Mouse (Mus musculus) hematopoietic stem cell, adult 5-6 weeks (primary cell): Measurements from ENCODE around the gene Celsr1. TPM values are rescaled to one million over a fixed set of nuclear protein-coding genes. Genes with fewer than 3 reads are reported as not detected.
"Not testable (repeated sequence)": the region's sequence is repeated elsewhere in the genome, so short reads cannot be mapped to it uniquely, and the experiment has no call there.

Source experiments
- ATAC-seq, 2 experiments: fragments of 125-278 bp in 1 of 2; replicated peaks in 1 of 2; 2 replicates each; pipeline ENCODE4 v1.8.0; 2016 to 2017; ENCODE audit warnings: inconsistent platforms in 2 of 2, mild to moderate bottlenecking in 2 of 2, moderate number of reproducible peaks in 2 of 2, low read depth in 1 of 2, moderate TSS enrichment in 1 of 2; ENCODE audit not compliant: low FRiP score in 2 of 2, poor library complexity in 2 of 2, severe bottlenecking in 2 of 2, insufficient read depth in 1 of 2, low TSS enrichment in 1 of 2
- total RNA-seq: library from RNA; stranded (forward); fragments of 172-1452, 232-1000 nt; gene quantifications from 2 replicates; pipeline ENCODE4 v1.2.3, GENCODE M21; 2017

The Celsr1 gene
- total RNA-seq, 1 experiment from 2014 or later, result 3.0 TPM

DNA sequence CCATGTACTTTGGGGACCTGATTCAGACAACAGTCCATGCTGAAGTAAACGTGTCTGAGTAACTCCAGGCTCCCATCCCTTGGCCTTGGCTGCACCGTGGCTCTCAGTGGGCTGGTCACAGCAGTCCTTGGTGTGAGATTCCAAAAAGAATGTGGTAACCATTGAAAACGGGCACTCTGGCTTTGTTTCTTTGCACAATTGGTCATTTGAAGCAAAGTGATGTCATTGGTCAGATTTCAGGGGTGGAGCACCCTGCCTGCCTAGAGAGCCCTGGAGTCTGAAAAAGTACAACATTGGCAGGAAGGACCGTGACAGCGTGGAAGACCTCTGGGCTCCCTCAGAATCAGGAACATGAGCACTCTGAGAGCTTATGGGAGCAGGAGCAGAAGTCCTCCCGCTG is 134.2 kb downstream of the Celsr1 start:
- no peak for ATAC-seq

DNA sequence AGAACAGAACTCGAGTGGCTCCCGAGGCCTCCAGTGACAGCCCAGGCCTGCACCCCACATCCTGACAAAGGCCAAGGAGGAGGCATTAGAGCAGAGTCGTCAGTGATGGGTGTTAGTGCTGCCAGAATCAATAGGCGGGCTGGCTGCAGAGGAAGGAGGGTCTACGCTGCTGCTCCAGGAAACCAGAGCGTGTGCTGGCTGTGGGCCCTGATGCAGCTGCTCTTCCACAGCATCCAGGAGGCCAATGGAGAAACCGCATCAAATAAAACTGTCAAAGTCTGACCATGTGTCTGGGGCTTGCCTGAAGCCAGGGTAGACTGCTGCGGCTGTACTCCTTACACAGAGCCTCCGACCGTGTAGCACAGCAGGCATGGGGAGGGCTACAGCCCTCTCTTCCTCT is 136.5 kb downstream of the Celsr1 start:
- no peak for ATAC-seq

DNA sequence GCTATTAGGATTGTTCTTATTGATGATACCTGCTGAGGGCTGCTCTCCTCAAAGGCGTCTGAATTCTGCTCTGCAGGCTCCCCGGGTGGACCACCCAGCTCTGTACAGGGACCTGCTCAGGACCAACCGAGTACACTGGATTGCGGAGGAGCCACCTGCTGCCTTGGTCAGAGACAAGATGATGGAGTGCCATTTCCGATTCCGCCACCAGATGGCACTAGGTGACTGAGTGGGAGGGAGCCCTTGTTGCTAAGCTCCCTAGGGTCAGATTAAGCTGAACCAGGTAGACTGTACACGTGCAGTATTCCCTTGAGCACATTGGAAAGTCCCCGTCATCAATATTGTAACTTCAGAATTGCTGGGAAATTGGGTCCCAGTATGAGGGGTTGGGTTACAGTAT is 137.3 kb downstream of the Celsr1 start:
- peak; percentile 59 to 68; a peak in 3 of 4 replicates for ATAC-seq

DNA sequence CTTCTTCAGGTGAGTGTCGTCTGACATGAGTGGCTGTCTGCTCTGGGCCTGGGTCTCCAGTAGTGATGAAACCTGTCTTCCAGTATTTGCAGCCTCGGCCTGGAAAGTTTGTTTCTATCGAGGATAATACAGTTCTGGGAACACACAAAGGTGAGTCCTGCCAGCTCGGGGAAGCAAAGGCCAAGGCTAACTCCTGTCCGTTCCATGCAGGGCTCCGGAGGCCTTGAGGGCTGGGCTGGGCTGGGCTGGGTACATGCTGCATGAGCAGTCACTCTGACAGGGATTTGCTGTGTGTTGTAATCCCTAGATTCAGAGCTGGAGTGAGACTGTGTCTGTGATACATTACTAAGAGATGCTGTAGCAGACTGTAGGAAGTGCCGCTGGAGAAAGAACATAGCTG is 139.7 kb downstream of the Celsr1 start:
- no peak for ATAC-seq

DNA sequence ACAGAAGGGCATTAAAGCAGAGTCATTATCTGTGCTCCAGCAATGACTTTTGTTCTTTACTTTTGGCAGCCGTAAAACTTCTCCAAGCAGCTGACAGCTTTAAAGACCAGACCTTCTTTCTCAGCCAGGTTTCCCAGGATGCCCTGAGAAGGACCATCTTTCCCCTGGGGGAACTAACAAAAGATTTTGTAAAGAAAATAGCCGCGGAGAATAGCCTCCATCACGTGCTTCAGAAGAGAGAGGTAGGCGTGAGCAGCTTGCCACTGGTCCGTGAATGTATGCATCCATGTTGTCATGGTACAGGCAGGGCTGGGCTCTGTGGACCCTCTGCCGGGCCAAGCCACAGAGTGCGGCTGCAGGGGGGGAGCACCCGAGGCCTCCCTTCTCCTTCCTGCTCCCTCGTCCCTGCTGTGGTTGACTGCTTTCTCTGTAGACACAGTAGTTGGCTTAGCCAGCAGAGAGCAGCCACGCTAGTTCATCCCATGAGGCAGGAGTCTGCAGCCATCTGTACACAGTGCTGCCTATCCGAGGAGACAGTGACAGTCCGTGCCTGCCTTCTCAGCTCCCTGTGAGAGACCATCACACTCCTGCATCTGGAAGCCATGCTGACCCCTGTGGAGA is 141.0 kb downstream of the Celsr1 start:
- ATAC-seq, result no peak

DNA sequence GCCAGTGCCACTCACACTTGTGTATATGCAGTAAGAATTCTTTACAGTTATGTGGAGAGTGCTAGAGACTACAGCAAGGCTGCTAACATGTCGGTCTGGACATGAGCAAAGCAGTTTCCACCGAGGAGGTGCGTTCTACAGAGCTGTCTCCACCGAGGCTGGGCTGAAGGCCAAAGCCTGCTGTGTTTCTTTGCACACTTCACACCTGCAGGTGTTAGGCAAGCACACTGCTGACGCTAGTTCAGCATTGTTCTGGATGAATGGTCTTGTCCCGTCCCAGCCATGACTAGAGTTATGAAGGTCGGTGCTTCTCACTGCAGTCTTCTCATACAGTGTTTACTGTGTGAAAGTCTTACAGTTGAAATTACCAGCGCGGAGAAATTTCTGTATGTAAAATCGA is 141.6 kb downstream of the Celsr1 start:
- ATAC-seq, result no peak

DNA sequence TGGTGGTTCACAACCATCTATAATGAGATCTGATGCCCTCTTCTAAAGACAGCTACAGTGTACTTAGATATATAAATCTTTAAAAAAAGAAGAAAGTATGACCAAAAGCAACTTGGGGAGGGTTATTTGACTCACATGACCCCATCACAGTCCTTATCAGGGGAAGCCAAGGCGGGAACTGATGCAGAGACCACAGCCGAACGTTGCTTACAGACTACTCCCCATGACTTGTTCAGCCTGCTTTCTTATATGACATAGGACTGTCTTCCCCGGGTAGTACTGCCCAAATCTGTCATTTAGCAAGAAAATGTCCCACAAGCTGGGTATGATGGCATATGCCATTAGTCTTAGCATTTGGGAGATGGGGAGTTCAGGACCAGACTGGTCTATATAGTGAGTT is 144.3 kb downstream of the Celsr1 start:
- ATAC-seq, result no peak

DNA sequence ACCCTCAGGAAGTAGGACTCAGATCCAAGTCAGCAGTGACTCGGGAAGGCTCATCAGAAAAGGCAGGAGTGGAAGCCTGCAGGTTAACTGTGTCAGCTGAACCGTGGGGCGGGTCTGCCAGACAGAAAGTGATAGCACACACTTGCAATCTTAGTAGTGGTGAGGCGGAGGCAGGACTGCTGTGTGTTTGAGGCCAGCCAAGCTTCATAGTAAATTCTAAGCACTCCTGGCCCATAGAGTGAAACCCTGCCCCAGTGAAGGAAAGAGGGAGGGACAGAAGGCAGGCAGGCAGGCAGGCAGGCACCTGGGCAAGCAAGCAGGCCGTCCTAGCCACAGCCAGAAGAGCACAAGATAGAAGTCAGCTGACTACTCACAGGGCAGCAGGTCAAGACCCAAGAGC is 148.0 kb downstream of the Celsr1 start:
- no peak for ATAC-seq

DNA sequence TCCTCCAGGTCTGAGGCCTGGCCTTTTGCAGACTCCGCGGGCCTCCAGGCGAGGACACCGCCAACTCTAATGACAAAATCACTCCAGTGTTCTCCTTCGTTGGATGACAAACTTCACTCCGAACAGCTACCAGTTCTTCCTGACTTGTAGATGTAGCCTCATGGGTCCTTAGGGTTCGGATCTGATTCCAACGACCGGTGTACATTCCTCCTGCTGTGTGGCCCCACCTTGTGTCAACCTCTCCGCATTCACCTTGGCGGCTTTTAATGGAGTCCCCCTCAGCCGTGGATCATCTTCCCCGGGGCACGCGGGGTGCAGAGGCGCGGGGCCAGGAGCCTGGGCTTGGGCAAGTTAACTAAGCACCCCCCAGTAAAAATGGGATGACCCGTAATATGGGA is 154.1 kb downstream of the Celsr1 start:
- ATAC-seq, result peak in 1 of 2 experiments; percentile 9; a peak in 1 of 4 replicates

DNA sequence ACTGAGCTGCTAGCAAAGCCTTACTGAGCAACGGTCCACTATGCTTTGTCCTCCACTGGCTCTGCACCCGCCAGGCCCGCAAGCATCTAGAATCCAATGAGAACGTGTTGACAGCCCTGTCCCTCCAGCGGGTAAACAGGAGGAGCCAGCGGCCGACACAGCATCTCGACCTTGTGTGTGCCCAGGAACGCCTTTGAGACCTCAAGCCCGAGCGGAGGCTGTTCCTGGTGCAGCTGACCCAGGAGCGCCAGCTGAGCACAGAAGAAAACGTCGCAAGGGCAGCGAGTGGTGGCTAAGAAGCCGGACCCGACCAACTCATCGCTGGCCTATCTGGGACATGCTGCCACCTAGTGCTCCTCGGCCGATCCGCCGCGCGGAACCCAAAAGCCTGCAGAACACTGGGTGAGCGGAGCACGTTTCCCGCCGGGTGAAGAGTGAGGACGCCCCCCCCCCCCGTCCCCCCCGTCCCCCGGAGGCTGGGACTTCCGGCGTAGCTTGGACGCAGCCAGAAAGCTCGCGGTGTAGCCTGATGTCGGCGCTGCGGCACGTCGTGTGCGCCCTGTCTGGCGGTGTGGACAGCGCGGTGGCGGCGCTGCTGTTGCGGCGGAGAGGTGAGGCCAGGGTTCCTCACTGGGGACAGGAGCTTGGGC is 154.6 kb downstream of the Celsr1 start, which contains the start of gene Trmu:
Trmu (plus strand) TSS at position 465 of the 650 bp plus-strand sequence.
- peak; percentile 89 to 92 for ATAC-seq

DNA sequence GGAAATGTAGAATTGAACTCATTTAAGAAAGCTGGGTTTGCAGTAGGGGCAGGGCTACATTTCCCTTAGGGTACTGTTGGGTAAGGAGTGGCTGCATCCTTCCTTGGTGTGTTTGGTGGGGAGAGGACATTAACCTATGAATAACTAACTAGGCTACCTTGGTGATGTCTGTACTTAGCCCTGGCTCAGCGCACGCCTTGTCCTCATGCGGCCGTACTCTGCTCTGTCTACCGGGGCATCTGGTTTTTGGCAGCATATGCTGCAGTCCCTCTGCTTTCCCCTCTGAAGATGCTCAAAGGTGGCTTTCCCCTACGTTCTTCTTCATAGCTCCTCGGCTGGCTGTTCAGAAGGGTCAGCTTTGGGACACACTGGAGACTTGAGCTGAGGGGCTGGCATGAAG is 156.2 kb downstream of the Celsr1 start:
- ATAC-seq, result no peak

DNA sequence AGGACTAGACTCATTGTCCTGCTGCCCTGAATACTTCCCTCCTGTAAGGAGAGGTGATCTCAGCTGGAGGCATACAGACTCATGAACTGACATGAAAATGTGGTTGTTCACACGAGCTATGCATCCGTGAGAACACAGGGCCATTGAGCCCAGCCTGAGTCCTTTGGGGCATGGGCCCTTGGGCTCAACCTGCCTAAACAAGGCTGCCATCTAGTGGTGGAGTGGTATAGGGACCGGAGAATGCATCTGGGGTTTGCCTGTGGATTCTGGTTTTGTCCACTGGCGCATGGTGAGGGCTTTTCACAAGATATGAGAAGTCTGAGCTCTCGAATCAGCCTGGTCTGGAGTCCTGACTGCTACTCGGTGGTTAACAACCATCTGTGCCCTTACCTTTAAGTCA is 165.9 kb downstream of the Celsr1 start:
- peak; percentile 69 to 89 for ATAC-seq

DNA sequence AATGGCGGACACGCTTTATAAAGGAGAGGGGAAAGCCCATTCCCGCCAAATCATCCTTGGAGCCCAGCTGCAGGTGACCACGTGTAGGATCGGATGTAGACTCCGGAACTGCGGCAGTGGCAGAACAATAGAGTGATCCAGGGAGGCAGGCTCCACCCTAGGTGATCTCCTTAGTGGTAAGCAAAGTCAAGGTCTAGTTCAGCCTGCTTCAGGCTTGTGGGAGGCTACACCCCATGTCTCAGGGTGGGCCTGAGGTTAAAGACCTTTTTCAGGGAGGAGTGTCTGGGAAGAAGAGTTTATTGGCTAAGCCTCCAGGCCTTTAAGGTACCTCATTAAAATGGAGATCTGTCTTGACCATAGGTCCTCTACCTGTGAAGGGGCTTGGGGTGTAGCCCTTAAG is 167.7 kb downstream of the Celsr1 start:
- ATAC-seq, result not testable (repeated sequence)

DNA sequence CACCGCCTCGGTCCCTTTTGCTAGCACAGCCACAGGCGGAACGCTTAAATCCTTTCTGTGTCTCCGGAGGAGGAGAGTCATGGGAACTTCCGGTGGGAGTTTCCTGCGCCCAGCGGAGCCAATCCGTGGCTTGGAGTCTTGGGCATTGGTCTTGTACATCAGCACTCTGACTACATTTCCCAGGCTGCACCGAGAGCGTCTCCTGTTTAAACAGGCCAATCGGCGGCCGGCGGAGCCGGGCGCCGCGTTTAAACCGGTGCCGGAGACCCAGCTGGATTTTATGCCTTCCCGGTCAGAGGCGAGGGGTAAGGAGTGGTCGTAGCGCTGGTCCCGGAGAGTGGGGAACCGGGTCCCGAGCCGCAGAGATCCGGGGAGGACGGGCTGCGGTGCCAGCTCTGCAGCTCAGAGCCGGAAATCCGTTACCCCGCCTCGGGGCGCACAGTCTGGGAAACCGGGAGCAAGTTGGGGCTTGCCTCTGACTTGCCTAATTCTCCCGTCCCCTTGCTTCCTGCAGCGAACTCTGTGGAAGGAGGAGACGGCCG is 174.0 kb downstream of the Celsr1 start, which contains the start of gene Gtse1:
Gtse1 (plus strand) TSS at position 256 of the 542 bp plus-strand sequence.
- peak; percentile 100 for ATAC-seq

DNA sequence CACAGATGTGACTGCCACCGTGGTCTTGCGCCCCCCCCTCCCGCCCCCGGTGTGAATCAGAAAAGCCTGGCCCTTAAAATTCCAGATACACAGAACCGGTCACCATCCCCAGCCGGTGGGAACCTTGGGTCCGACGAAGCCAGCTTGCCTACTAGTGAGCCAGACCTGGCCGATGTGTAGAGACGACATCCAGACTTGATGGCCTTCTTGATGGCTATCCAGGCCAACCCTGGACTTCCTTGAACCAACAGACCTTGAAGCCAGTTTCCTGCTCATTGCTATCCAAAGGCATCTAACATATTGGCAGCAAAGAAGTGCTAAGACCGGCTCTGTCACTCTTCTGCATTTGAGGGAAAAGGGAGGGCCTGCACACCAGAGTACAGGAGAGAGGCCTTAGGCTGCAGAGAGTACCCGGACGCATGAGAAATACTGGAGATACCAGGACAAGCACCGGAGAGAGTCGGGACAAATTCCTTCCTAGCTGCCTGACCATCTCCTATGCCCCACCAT is 174.5 kb downstream of the Celsr1 start:
- ATAC-seq, result peak in 1 of 2 experiments; percentile 26; a peak in 3 of 4 replicates

DNA sequence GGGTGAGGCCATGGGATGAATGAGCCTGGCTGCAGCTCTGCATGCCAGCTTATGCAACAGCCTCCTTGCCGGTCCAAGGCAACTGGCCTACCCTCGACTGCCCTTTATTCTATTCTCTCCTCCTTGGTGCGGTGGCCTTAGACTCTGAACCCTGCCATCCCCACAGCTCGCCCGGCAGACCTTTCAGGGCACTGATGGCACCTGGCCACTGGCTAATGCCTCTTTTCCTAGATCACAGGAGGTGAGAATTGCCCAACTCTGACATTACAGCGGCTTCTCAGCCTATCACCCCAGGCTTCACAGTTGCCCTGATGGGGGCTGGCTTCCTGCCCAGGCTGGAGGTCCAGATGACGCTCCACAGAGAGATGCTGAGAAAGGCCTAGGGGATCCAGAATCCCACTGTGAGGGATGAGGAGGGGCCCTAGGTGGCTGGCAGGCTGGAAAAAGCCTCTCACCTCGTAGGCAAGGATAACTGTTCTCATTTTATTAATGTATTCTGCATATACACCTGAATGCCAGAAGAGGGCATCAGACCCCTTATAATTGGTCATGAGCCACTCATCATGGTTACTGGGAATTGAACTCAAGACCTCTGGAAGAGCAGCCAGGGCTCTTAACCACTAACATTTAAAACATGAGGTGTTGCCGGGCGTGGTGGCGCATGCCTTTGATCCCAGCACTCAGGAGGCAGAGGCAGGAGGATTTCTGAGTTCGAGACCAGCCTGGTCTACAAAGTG is 181.8 kb downstream of the Celsr1 start:
- ATAC-seq, result no peak
